Mouse (Mus musculus): Measurements from ENCODE around the gene Map3k7. TPM values are rescaled to one million over a fixed set of nuclear protein-coding genes. Genes with fewer than 3 reads are reported as not detected.

Map3k7 gene
- polyA plus RNA-seq, 1 experiment from 2014 or later: 40.3 TPM

DNA sequence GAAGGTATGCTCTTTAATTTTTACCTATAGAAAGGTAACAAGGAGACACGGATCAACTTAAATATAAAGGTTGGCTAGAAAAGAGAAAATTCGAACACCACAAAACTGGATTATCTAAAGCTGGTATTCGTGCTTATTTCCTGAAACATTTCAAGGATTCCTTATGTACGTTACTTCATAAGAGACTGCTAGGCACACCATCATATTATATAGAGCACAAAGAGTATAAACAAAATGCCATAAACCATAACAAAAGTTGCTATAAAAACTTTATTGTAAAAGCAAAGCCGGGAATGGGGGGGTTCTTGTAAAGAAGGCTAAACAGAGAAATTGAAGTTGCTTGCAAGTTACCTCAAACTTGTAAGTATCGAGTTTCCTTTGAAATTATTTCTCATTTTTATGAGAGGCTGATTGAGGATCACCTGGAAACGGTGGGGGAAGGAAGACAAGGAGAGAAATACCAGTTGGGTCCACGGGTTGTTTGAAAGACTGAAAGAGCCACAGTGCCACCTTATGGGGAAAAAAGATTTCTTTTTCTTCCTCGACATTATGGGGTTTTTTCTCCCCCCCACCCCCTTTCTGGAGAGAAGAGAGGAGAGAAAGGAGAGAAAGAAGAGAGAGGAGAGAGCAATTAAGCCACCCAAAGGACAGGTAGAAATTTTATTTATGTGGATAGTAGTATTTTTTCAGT lies 25.3 kb upstream of the Map3k7 start:
- H3K27ac ChIP-seq: no peak overlapping the region
- WGBS: 37% methylated on average over 9 of the region's 9 CpGs
- no peaks in the 10 kb centered on the region for H3K9me3 ChIP-seq
- H3K4me3 ChIP-seq: no peak overlapping the region
- H3K27me3 ChIP-seq (ENCODE audit: insufficient read depth, poor library complexity, severe bottlenecking): peaks cover 30% of the 10 kb centered on the region
- H3K36me3 ChIP-seq: no peaks in the 10 kb centered on the region
- H3K4me1 ChIP-seq (replicated peaks): peaks cover 21% of the 10 kb centered on the region
- DNase-seq (ENCODE audit: low spot score): peak; percentile 15

DNA sequence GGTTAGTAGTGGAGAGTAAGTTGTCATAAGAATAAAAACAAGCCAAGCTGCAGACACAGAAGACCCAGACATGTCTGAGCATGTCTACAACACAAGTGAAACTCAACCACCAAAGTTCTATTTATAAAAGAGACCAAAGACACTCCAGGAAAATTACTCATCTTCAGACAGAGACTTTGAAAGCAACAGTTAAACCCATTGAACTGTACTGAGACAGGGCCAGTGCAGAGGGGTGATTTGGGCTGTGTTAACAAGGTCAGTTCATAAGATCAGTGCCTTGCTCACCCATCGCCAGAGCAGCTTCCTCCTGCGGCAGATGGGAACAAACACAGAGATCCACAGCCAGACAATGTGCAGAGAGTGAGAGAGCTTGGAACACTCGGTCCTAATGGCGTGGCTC lies 22.3 kb upstream of the Map3k7 start:
- H3K36me3 ChIP-seq: no peaks in the 10 kb centered on the region
- 70% methylated on average over 4 of the region's 4 CpGs for WGBS
- H3K4me1 ChIP-seq (replicated peaks): peaks cover 15% of the 10 kb centered on the region
- H3K4me3 ChIP-seq: no peak overlapping the region
- DNase-seq (ENCODE audit: low spot score): no peak
- no peak overlapping the region for H3K27ac ChIP-seq
- no peaks in the 10 kb centered on the region for H3K9me3 ChIP-seq
- peaks cover 8% of the 10 kb centered on the region for H3K27me3 ChIP-seq (ENCODE audit: insufficient read depth, poor library complexity, severe bottlenecking)

DNA sequence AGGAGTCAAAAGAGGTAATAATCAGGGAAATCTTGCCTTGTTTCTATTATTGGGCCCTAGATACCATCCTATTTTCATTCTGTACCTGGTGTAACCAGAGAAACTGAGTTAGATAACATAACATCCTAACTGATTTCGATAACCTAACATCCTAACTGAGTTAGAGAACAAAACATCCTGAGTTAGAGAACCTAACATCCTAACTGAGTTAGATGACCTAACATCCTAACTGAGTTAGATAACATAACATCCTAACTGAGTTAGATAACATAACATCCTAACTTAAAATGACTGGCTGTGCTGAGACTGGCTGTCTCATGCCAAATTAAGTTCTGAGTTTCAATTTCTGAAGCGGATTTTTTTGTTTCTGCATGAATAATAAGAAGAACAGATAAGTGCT lies 20.9 kb upstream of the Map3k7 start:
- Histone ChIP-seq H3K4me1 (replicated peaks) (peaks cover under 1% of the 10 kb centered on the region), H3K27ac (no peak overlapping the region), H3K27me3 (ENCODE audit: insufficient read depth, poor library complexity, severe bottlenecking) (peaks cover 8% of the 10 kb centered on the region), H3K36me3 (no peaks in the 10 kb centered on the region), H3K4me3 (no peak overlapping the region), H3K9me3 (no peaks in the 10 kb centered on the region)
- WGBS: 85% methylated on average over 2 of the region's 2 CpGs
- DNase-seq (ENCODE audit: low spot score): no peak

DNA sequence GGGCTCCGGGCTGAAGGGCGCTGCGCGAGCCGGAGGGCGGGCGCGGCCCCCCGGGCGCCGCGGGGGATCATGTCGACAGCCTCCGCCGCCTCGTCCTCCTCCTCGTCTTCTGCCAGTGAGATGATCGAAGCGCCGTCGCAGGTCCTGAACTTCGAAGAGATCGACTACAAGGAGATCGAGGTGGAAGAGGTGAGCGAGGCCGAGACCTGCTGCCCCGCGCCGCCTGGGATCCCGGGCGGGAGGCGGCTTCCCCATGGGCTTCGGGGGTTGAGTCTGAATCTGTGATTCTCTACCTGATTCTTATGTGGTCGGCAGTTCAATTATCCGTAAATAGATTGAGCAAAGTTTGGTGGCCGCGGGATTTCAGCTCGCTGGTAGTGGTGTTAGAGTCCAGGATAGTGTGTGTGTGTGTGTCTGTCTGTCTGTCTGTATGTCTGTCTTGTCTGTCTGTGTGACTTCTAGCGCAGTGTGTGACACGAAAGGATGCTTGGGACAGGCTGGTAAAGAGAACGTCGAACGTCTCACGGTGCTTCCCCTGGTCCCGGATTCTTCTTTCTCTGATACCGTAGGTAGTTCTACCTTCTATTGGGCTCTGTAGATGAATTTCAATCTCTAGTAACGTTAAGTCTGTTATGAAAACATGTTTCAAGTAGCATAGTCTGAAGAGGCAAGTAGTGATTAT lies 438 bp downstream of the Map3k7 start:
- Histone ChIP-seq H3K4me1 (replicated peaks) (peaks cover 26% of the 10 kb centered on the region), H3K36me3 (no peaks in the 10 kb centered on the region), H3K27ac (peak overlapping the region; percentile 98), H3K9me3 (no peaks in the 10 kb centered on the region), H3K27me3 (ENCODE audit: insufficient read depth, poor library complexity, severe bottlenecking) (no peaks in the 10 kb centered on the region), H3K4me3 (peak overlapping the region; percentile 76)
- no peak for DNase-seq (ENCODE audit: low spot score)
- under 1% methylated on average over 47 of the region's 47 CpGs for WGBS

DNA sequence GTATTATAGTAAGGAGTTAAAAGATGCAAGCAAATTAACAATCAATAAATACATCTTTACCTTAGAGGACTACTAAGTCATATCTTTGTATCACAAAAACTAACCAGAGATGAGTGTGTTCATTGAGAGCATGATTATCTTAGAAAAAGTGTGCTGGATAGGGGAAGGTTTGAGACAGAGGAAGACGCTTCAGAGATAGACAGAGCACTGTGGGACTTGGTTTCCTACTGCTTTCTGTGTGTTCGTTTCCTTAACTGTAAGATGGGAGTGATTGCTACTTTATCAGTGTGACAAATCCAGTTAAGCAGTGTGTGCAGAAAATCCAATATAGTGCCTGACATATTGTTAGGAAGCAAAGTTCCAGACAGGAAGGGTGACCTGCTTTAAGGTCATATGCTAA lies 1.3 kb downstream of the Map3k7 start:
- WGBS: 60% methylated on average over 2 of the region's 2 CpGs
- Histone ChIP-seq H3K4me1 (replicated peaks) (peaks cover 26% of the 10 kb centered on the region), H3K4me3 (peak overlapping the region; percentile 76), H3K36me3 (no peaks in the 10 kb centered on the region), H3K27ac (no peak overlapping the region), H3K9me3 (no peaks in the 10 kb centered on the region), H3K27me3 (ENCODE audit: insufficient read depth, poor library complexity, severe bottlenecking) (no peaks in the 10 kb centered on the region)
- no peak for DNase-seq (ENCODE audit: low spot score)

DNA sequence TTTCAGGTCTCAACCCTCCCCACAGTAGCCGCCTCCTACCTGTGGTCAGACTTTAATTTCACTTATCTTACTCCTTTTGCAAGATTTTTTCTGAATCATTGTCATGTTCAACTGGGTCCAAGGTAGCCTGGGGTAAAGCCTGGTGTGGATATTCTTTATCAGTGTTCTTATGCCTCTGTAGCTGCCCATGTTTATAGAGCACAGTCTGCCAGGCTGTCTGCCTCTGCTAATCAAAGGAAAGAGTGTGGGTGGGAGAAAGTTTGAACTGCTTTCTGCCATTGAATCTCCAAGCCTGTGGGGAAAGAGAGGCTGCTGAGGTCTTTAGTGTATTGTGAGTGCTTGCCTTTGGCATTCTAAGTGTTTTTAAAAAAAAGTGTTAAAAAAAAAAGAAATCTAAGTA lies 7.5 kb downstream of the Map3k7 start:
- 90% methylated on average over 1 of the region's 1 CpGs for WGBS

DNA sequence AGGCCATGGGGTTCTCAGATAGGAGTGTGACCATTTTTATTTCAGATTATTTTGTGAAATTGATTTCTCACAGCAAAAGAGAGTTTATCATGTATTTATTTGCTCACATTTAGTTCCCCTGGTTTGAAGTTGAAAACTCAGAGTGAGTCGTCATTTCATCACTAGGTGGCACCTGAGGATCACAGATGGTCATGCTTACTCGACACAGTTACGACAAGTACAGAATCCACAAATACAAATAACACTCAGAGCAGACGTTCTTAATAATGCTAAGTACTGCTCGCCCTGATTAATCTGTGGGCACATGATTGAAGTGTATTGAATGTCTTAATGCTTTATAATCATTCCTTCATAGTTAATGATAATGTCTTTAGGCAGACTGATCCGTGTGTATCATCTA lies 8.3 kb downstream of the Map3k7 start:
- no peaks in the 10 kb centered on the region for H3K4me1 ChIP-seq (replicated peaks)
- WGBS: 72% methylated on average over 6 of the region's 6 CpGs
- peaks cover 11% of the 10 kb centered on the region for H3K36me3 ChIP-seq
- H3K27me3 ChIP-seq (ENCODE audit: insufficient read depth, poor library complexity, severe bottlenecking): no peaks in the 10 kb centered on the region
- no peak overlapping the region for H3K27ac ChIP-seq
- no peak overlapping the region for H3K4me3 ChIP-seq
- DNase-seq (ENCODE audit: low spot score): no peak
- no peaks in the 10 kb centered on the region for H3K9me3 ChIP-seq

More for the DNA sequence above, 7.5 kb downstream of the Map3k7 start:
- H3K27me3 ChIP-seq (ENCODE audit: insufficient read depth, poor library complexity, severe bottlenecking): no peaks in the 10 kb centered on the region
- no peaks in the 10 kb centered on the region for H3K9me3 ChIP-seq
- H3K27ac ChIP-seq: no peak overlapping the region
- H3K36me3 ChIP-seq: peaks cover 3% of the 10 kb centered on the region
- H3K4me1 ChIP-seq (replicated peaks): no peaks in the 10 kb centered on the region
- no peak for DNase-seq (ENCODE audit: low spot score)
- H3K4me3 ChIP-seq: no peak overlapping the region

DNA sequence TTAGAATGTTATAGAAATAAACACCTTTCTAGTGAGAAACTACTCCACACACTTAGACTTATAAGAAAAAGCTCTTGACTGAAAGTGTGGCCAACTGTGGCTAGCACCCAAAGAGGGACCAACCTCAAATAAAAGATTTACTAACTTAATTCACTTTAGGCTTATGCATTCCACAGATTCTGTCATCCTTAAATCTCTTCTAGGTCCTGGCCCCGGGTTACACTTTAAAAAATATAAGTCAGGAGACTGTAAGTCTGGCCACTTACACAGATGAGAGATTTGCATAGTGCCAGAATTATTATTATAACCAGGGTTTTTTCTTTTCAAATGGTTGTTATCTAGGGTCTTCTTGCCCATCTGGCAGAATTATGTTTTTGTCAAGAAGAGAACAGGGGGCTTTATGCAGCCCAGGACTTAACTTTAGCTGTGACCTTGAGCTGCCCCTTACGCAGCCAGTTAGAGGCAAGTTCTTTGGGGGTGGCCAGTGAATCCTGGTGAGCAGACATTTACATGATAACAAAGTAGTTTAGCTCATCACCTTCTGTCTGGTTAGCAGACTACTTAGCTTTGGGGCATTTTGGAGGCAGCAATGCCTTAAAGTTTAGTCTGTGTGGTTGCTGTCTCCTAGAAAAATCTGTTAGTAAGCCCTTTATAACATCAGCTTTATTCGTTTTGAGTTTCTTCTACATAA lies 11.5 kb downstream of the Map3k7 start:
- Histone ChIP-seq H3K4me1 (replicated peaks) (no peaks in the 10 kb centered on the region), H3K4me3 (no peak overlapping the region), H3K36me3 (peaks cover 40% of the 10 kb centered on the region), H3K27ac (no peak overlapping the region), H3K9me3 (no peaks in the 10 kb centered on the region), H3K27me3 (ENCODE audit: insufficient read depth, poor library complexity, severe bottlenecking) (no peaks in the 10 kb centered on the region)
- DNase-seq (ENCODE audit: low spot score): no peak
- 67% methylated on average over 3 of the region's 3 CpGs for WGBS

DNA sequence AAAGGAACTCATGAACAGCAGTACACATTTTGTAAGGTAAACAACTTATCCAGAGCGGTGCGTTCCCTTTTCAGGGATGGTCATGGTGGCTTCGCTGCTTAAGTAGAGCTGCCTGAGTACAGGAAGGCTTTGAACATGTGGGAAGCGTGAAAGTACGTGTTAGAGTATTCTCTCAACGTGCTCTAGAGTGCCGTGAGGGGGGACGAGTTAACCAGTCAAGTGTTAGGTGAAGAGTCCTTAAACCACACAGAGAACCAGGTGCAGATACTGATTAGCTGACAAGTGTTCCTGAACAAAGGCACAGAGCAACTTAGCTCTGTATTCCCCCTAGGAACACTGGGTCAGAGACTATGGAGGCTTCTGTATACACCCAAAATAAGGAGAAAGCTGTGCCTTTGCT lies 18.0 kb downstream of the Map3k7 start:
- Histone ChIP-seq H3K27ac (no peak overlapping the region), H3K4me3 (no peak overlapping the region), H3K4me1 (replicated peaks) (no peaks in the 10 kb centered on the region), H3K9me3 (no peaks in the 10 kb centered on the region), H3K36me3 (peaks cover 84% of the 10 kb centered on the region), H3K27me3 (ENCODE audit: insufficient read depth, poor library complexity, severe bottlenecking) (no peaks in the 10 kb centered on the region)
- 95% methylated on average over 8 of the region's 8 CpGs for WGBS
- no peak for DNase-seq (ENCODE audit: low spot score)

DNA sequence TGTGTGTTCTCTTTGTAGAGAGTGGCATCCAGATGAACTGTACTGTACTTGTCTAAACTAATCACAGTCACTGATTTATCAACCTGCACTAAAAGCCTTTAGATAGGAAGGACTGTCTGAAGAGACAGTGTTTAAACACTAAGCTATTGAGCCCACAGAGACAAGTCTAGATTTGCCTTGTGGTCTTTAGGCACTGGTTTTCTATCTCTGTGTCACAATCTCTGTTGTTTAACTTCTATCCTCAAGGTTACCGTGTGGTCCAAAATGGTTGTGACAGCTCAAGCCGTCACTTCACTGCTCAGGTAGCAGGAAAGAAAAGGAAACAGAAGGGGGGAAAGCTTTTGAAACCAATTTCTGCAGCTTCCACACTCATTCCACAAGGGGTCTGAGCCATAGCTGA lies 29.5 kb downstream of the Map3k7 start:
- H3K9me3 ChIP-seq: no peaks in the 10 kb centered on the region
- H3K36me3 ChIP-seq: peaks cover 86% of the 10 kb centered on the region
- DNase-seq (ENCODE audit: low spot score): no peak
- H3K4me3 ChIP-seq: no peak overlapping the region
- WGBS: 96% methylated on average over 2 of the region's 2 CpGs
- H3K27ac ChIP-seq: no peak overlapping the region
- H3K4me1 ChIP-seq (replicated peaks): no peaks in the 10 kb centered on the region
- H3K27me3 ChIP-seq (ENCODE audit: insufficient read depth, poor library complexity, severe bottlenecking): no peaks in the 10 kb centered on the region

DNA sequence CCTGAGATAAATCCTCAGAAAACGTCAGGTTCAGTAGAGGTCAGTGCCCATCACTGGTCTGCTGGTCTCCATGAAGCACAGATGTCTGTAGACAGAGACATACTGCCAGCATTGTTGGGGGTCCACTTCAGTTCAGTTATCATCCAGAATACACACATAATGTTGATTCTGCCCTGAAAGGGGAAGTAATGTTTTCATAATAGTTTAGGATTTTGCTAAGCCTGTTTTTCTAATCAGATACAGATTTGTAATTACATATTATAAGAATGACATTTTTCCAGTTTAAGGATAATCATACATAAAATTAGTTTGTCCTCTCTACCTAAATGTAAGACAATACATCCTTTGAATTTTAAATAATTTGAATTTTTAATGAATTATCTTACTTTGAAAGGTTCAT lies 30.0 kb downstream of the Map3k7 start:
- no peak for DNase-seq (ENCODE audit: low spot score)
- H3K9me3 ChIP-seq: no peaks in the 10 kb centered on the region
- H3K4me1 ChIP-seq (replicated peaks): no peaks in the 10 kb centered on the region
- no peak overlapping the region for H3K4me3 ChIP-seq
- H3K27me3 ChIP-seq (ENCODE audit: insufficient read depth, poor library complexity, severe bottlenecking): no peaks in the 10 kb centered on the region
- no peak overlapping the region for H3K27ac ChIP-seq
- WGBS: 85% methylated on average over 1 of the region's 1 CpGs
- peaks cover 81% of the 10 kb centered on the region for H3K36me3 ChIP-seq

DNA sequence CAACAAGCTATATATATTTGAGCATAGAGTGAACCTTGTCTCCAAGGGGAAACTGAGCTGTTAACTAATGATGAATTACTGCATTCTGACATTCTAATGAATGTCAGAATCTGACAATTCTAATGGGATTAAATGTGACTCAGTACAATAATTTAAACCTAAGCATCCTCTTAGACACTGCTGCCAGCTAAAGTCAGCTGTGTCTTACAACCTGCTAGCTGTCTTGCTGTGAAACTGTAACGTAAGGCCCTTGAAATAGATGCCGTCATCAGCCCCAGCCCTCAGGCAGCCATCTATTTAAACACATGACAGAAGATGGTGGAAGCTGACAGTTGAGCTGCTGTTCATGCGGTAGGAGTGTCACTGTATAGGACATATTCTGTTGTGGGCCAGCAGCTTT lies 37.6 kb downstream of the Map3k7 start:
- Histone ChIP-seq H3K27me3 (ENCODE audit: insufficient read depth, poor library complexity, severe bottlenecking) (no peaks in the 10 kb centered on the region), H3K4me3 (no peak overlapping the region), H3K27ac (no peak overlapping the region), H3K9me3 (no peaks in the 10 kb centered on the region), H3K4me1 (replicated peaks) (no peaks in the 10 kb centered on the region), H3K36me3 (peaks cover 65% of the 10 kb centered on the region)
- 90% methylated on average over 3 of the region's 3 CpGs for WGBS
- DNase-seq (ENCODE audit: low spot score): no peak
